Mouse (Mus musculus) hindbrain, embryonic 12.5 days (tissue): ENCODE data around the gene Tecpr1. TPM values are rescaled to one million over a fixed set of nuclear protein-coding genes. Genes with fewer than 3 reads are reported as not detected.

Experiments used
- ATAC-seq: fragments of 200-750 bp; cut with Nextera tagmentation; 2 replicates; pipeline ENCODE4 v1.8.0; 2017; ENCODE audit warnings: moderate TSS enrichment; ENCODE audit not compliant: low FRiP score
- H3K27ac ChIP-seq: fragments of 300-500 bp; sonication (generic); 2 replicates; pipeline ENCODE4 v1.5.1; 2016; ENCODE audit warnings: mild to moderate bottlenecking
- H3K27me3 ChIP-seq: fragments of 300-500 bp; sonication (generic); 2 replicates; pipeline ENCODE4 v1.6.1; 2016; ENCODE audit warnings: mild to moderate bottlenecking
- H3K36me3 ChIP-seq: fragments of 300-500 bp; sonication (generic); 2 replicates; pipeline ENCODE4 v1.6.1; 2016; ENCODE audit warnings: mild to moderate bottlenecking
- H3K4me1 ChIP-seq: fragments of 300-500 bp; sonication (generic); 2 replicates; pipeline ENCODE4 v1.6.1; 2016
- H3K4me2 ChIP-seq: fragments of 300-500 bp; sonication (generic); replicated peaks from 2 replicates; pipeline ENCODE4 v1.6.1; 2016; ENCODE audit warnings: mild to moderate bottlenecking
- H3K4me3 ChIP-seq: fragments of 300-500 bp; sonication (generic); 2 replicates; pipeline ENCODE4 v1.5.1; 2016; ENCODE audit warnings: mild to moderate bottlenecking
- H3K9ac ChIP-seq: fragments of 300-500 bp; sonication (generic); 2 replicates; pipeline ENCODE4 v1.6.1; 2016; ENCODE audit warnings: mild to moderate bottlenecking, moderate library complexity
- H3K9me3 ChIP-seq: fragments of 300-500 bp; sonication (generic); replicated peaks from 2 replicates; pipeline ENCODE4 v1.6.1; 2016; ENCODE audit warnings: mild to moderate bottlenecking
- WGBS: fragments of 180-500 bp; shearing (Covaris S2); methylation state at CpG from one replicate; pipeline ENCODE4 v1.1.7; 2016; 5-methylcytosine and 5-hydroxymethylcytosine counted together
- polyA plus RNA-seq: library from polyadenylated mRNA; unstranded; fragments of >200 nt; fragmentation: Nextera tagmentation; extraction: Ambion mirVana; gene quantifications from 2 replicates; pipeline ENCODE4 v1.2.1, GENCODE M21; 2016

Gene Tecpr1
- polyA plus RNA-seq, 1 experiment from 2014 or later: 36.6 TPM

DNA sequence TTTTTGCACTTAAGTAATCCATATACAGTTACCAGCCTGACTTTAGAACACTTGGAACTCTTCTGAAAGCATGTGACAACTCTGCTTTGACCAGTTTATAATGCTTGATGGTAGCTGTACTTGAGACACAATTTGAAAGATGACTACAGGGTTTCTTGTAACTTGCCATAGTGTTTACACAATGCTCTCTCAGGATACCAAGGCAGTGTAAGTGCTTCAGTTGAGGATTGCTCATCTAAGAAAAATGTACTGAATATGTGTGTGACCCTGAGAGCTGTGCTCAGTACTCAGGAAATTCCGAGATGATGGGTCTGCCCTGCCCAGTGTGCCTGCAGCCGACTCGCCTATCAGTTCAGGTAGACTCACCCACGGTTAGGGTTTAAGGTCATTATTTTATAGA, 72.1 kb downstream of the Tecpr1 start:
- Histone ChIP-seq H3K36me3 (peaks cover 46% of the 10 kb centered on the region), H3K9ac (no peak overlapping the region), H3K4me3 (no peak overlapping the region), H3K4me2 (no peak overlapping the region), H3K27me3 (no peaks in the 10 kb centered on the region), H3K27ac (no peak overlapping the region), H3K9me3 (no peaks in the 10 kb centered on the region), H3K4me1 (no peaks in the 10 kb centered on the region)
- no peak for ATAC-seq
- WGBS: 92% methylated on average over 4 of the region's 4 CpGs

GRCm38 (mm10) chr5:144149530-144149929, 73.9 kb downstream of the Tecpr1 start:
- Histone ChIP-seq H3K9me3 (no peaks in the 10 kb centered on the region), H3K27me3 (no peaks in the 10 kb centered on the region), H3K4me3 (no peak overlapping the region), H3K9ac (no peak overlapping the region), H3K4me1 (no peaks in the 10 kb centered on the region), H3K27ac (no peak overlapping the region), H3K4me2 (no peak overlapping the region), H3K36me3 (peaks cover 50% of the 10 kb centered on the region)
- WGBS: 94% methylated on average over 4 of the region's 4 CpGs
- no peak for ATAC-seq

GRCm38 (mm10) chr5:144146898-144147297, 76.5 kb downstream of the Tecpr1 start:
- Histone ChIP-seq H3K9ac (no peak overlapping the region), H3K9me3 (no peaks in the 10 kb centered on the region), H3K4me3 (no peak overlapping the region), H3K27me3 (no peaks in the 10 kb centered on the region), H3K4me2 (no peak overlapping the region), H3K36me3 (peaks cover 47% of the 10 kb centered on the region), H3K4me1 (no peaks in the 10 kb centered on the region), H3K27ac (no peak overlapping the region)
- no peak for ATAC-seq

Other genes starting within 250 kb of the Tecpr1 start
- gene Ccz1, start 208.7 kb downstream of the Tecpr1 start, polyA plus RNA-seq: 99.4 and 108 TPM in 2 replicates
- gene Ocm, start 196.9 kb downstream of the Tecpr1 start, polyA plus RNA-seq: not detected in 2 replicates
- 8.5 and 10.1 TPM in 2 replicates for gene Lmtk2, start 123.2 kb downstream of the Tecpr1 start, polyA plus RNA-seq
- 0.08 TPM in 2 replicates for gene Bhlha15, start 33.3 kb downstream of the Tecpr1 start, polyA plus RNA-seq
- 126 and 150 TPM in 2 replicates for gene Bri3, start 20.8 kb upstream of the Tecpr1 start, polyA plus RNA-seq
- gene Baiap2l1, start 134.5 kb upstream of the Tecpr1 start, polyA plus RNA-seq: 5.0 and 5.6 TPM in 2 replicates